Mouse (Mus musculus) adrenal gland, postnatal 25 days (tissue): ENCODE measurements around the gene Tpmt. TPM values are rescaled to one million over a fixed set of nuclear protein-coding genes. Genes with fewer than 3 reads are reported as not detected.

Experiments used
- DNase-seq: peaks from one replicate; pipeline ENCODE4 v3.0.0; 2021; ENCODE audit warnings: mixed read lengths
- total RNA-seq: library from RNA; stranded (reverse); gene quantifications from 2 replicates; pipeline ENCODE4 v1.2.3, GENCODE M21; 2021

Tpmt gene
- total RNA-seq, 1 experiment from 2014 or later = 9.2 TPM

DNA sequence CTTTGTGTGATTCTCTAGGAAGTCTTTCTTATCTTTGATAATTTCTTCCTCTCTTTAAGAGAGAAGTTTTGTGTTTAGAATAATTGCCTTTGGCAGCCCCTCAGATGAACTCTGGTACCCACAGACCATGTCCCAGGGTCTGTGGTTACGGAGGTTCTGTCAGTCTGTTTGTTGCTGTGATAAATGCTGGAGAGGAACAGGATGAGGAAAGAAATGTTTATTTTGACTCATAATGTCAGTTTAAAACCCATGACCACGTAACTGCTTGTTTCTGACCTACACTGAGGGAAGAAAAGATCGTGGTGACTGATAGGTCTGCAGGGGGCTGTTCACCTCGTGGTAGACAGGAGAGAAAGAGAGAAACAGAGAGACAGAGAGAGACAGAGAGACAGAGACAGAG lies 68.6 kb downstream of the Tpmt start:
- DNase-seq = no peak

DNA sequence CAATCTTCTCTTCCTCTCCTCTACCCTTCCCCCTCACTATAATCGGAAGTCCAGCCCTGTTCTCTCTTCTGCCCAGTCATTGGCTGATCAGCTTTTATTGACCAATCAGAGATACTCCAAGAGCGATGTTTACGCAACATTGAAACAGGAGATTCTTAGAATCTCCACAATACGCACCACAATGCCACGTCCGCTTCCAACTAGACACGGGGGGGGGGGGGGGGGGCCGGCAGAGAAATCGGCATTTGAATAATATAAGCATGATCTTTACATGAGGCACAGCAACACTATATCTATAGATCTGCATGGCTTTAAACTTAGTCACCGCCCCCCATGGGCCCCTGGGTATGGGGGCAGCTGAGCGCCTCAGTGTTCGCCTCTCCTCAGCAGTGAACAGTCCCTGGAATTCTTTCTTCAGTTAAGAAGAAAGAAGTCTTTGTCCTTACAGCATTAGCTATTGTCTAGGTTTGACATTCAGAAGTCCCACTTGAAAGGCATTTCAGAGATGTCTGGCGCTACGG lies 69.4 kb downstream of the Tpmt start:
- no peak for DNase-seq

Other genes with a start within 250 kb of the Tpmt start
- 27.4 and 41.8 TPM in 2 replicates for gene Kif13a, start 114.9 kb downstream of the Tpmt start, total RNA-seq
- 5.8 and 6.0 TPM in 2 replicates for gene Nhlrc1, start 29.9 kb downstream of the Tpmt start, total RNA-seq
- 7.5 and 11.7 TPM in 2 replicates for gene Kdm1b, start 1.2 kb downstream of the Tpmt start, total RNA-seq
- 80.0 and 81.6 TPM in 2 replicates for gene Dek, start 61.5 kb upstream of the Tpmt start, total RNA-seq
- gene Rnf144b, start 77.9 kb upstream of the Tpmt start, total RNA-seq = 2.8 and 3.9 TPM in 2 replicates